Mouse (Mus musculus) ovary, postnatal 10 days (tissue): ENCODE measurements around the gene Eif4ebp2.

ENCODE experiments used
- DNase-seq: peaks from one replicate; pipeline ENCODE4 v3.0.0; 2022; ENCODE audit warnings: low spot score

Eif4ebp2 gene

GRCm38 (mm10) chr10:61418131-61418900 lies 34.1 kb downstream of the Eif4ebp2 start:
- DNase-seq, result no peak

GRCm38 (mm10) chr10:61417672-61418071 lies 34.8 kb downstream of the Eif4ebp2 start, which contains the start of gene Nodal:
TSS of gene Nodal (plus strand) at chr10:61417972.
- DNase-seq, result no peak

- DNase-seq, result no peak
Measured at GRCm38 (mm10) chr10:61417046-61417445, 35.4 kb downstream of the Eif4ebp2 start.

- no peak for DNase-seq
Measured at GRCm38 (mm10) chr10:61416561-61416960, 35.9 kb downstream of the Eif4ebp2 start.

GRCm38 (mm10) chr10:61415890-61416289 lies 36.6 kb downstream of the Eif4ebp2 start:
- DNase-seq, result no peak

GRCm38 (mm10) chr10:61415240-61415639 lies 37.2 kb downstream of the Eif4ebp2 start:
- DNase-seq, result no peak

GRCm38 (mm10) chr10:61412910-61413625 lies 39.4 kb downstream of the Eif4ebp2 start:
- no peak for DNase-seq

GRCm38 (mm10) chr10:61410193-61410592 lies 42.3 kb downstream of the Eif4ebp2 start:
- no peak for DNase-seq

GRCm38 (mm10) chr10:61409776-61410175 lies 42.7 kb downstream of the Eif4ebp2 start:
- DNase-seq, result no peak

- no peak for DNase-seq
Measured at GRCm38 (mm10) chr10:61405958-61406357, 46.5 kb downstream of the Eif4ebp2 start.

- no peak for DNase-seq
Measured at GRCm38 (mm10) chr10:61402911-61403310, 49.5 kb downstream of the Eif4ebp2 start.

- no peak for DNase-seq
Measured at GRCm38 (mm10) chr10:61402480-61402879, 50.0 kb downstream of the Eif4ebp2 start.

- no peak for DNase-seq
Measured at GRCm38 (mm10) chr10:61400407-61400806, 52.1 kb downstream of the Eif4ebp2 start.

- DNase-seq, result no peak
Measured at GRCm38 (mm10) chr10:61399156-61399734, 53.2 kb downstream of the Eif4ebp2 start.

- no peak for DNase-seq
Measured at GRCm38 (mm10) chr10:61398125-61398524, 54.3 kb downstream of the Eif4ebp2 start.

- DNase-seq, result no peak
Measured at GRCm38 (mm10) chr10:61394476-61395136, 57.9 kb downstream of the Eif4ebp2 start.

- no peak for DNase-seq
Measured at GRCm38 (mm10) chr10:61392584-61392983, 59.9 kb downstream of the Eif4ebp2 start.

GRCm38 (mm10) chr10:61390148-61390547 lies 62.3 kb downstream of the Eif4ebp2 start:
- DNase-seq, result no peak

- no peak for DNase-seq
Measured at GRCm38 (mm10) chr10:61389020-61389419, 63.4 kb downstream of the Eif4ebp2 start.

GRCm38 (mm10) chr10:61386284-61386683 lies 66.2 kb downstream of the Eif4ebp2 start:
- no peak for DNase-seq

GRCm38 (mm10) chr10:61385174-61385573 lies 67.3 kb downstream of the Eif4ebp2 start:
- DNase-seq, result no peak

GRCm38 (mm10) chr10:61383715-61384047 lies 68.8 kb downstream of the Eif4ebp2 start:
- no peak for DNase-seq
